Mouse (Mus musculus) neural tube, embryonic 15.5 days (tissue): ENCODE measurements around the gene Ero1l. TPM values are rescaled to one million over a fixed set of nuclear protein-coding genes. Genes with fewer than 3 reads are reported as not detected.
A peak's percentile ranks its signal among the peaks of the same experiment; 100 is the strongest.

ENCODE experiments used
- ATAC-seq: fragments of 200-750 bp; cut with Nextera tagmentation; 2 replicates; pipeline ENCODE4 v1.8.0; 2017; ENCODE audit warnings: mild to moderate bottlenecking, moderate TSS enrichment, moderate library complexity; ENCODE audit not compliant: low FRiP score
- H3K27ac ChIP-seq: fragments of 300-500 bp; sonication (generic); replicated peaks from 2 replicates; pipeline ENCODE4 v1.5.1; 2015; ENCODE audit warnings: mild to moderate bottlenecking, inconsistent platforms
- H3K27me3 ChIP-seq: fragments of 300-500 bp; sonication (generic); replicated peaks from 2 replicates; pipeline ENCODE4 v1.6.1; 2015; ENCODE audit warnings: inconsistent platforms
- H3K36me3 ChIP-seq: fragments of 300-500 bp; sonication (generic); 2 replicates; pipeline ENCODE4 v1.6.1; 2015; ENCODE audit warnings: inconsistent platforms
- H3K4me1 ChIP-seq: fragments of 300-500 bp; sonication (generic); 2 replicates; pipeline ENCODE4 v1.6.1; 2015; ENCODE audit warnings: inconsistent platforms
- H3K4me2 ChIP-seq: fragments of 300-500 bp; sonication (generic); 2 replicates; pipeline ENCODE4 v1.6.1; 2015; ENCODE audit warnings: inconsistent platforms, mild to moderate bottlenecking, moderate library complexity
- H3K4me3 ChIP-seq: fragments of 300-500 bp; sonication (generic); replicated peaks from 2 replicates; pipeline ENCODE4 v1.5.1; 2015; ENCODE audit warnings: mild to moderate bottlenecking, inconsistent platforms
- H3K9ac ChIP-seq: fragments of 300-500 bp; sonication (generic); replicated peaks from 2 replicates; pipeline ENCODE4 v1.6.1; 2015; ENCODE audit warnings: mild to moderate bottlenecking, inconsistent platforms
- H3K9me3 ChIP-seq: fragments of 300-500 bp; sonication (generic); replicated peaks from 2 replicates; pipeline ENCODE4 v1.6.1; 2016; ENCODE audit warnings: inconsistent platforms
- WGBS: fragments of 180-500 bp; shearing (Covaris S2); methylation state at CpG from one replicate; pipeline ENCODE4 v1.1.7; 2015; ENCODE audit warnings: mixed read lengths; 5-methylcytosine and 5-hydroxymethylcytosine counted together
- polyA plus RNA-seq: library from polyadenylated mRNA; unstranded; fragments of >200 nt; fragmentation: Nextera tagmentation; extraction: Ambion mirVana; gene quantifications from 2 replicates; pipeline ENCODE4 v1.2.1, GENCODE M21; 2015

Ero1l gene
- 19.8 and 20.1 TPM in 2 replicates for polyA plus RNA-seq

- ATAC-seq: peak; percentile 97
- peak within 1 kb of the TSS; percentile 95 for H3K27ac ChIP-seq
- 2% methylated on average over 62 of the region's 74 CpGs for WGBS
- H3K4me1 ChIP-seq: peaks cover 27% of the 10 kb centered on the region
- H3K4me3 ChIP-seq: peak within 1 kb of the TSS; percentile 87
- no peaks in the 10 kb centered on the region for H3K9me3 ChIP-seq
- H3K27me3 ChIP-seq: no peaks in the 10 kb centered on the region
- no peaks in the 10 kb centered on the region for H3K36me3 ChIP-seq
- peak within 1 kb of the TSS; percentile 57 for H3K4me2 ChIP-seq
- peak within 1 kb of the TSS; percentile 90 for H3K9ac ChIP-seq
Measured at GRCm38 (mm10) chr14:45318426-45319236, at the start of gene Ero1l. TSS of gene Ero1l (minus strand) at chr14:45318771.

GRCm38 (mm10) chr14:45365196-45365587 is 46.6 kb upstream of the Ero1l start:
- Histone ChIP-seq H3K4me2 (no peak overlapping the region), H3K4me3 (no peak overlapping the region), H3K27ac (no peak overlapping the region), H3K9ac (no peak overlapping the region), H3K4me1 (no peaks in the 10 kb centered on the region), H3K27me3 (no peaks in the 10 kb centered on the region), H3K9me3 (no peaks in the 10 kb centered on the region), H3K36me3 (peaks cover 19% of the 10 kb centered on the region)
- ATAC-seq: no peak
- WGBS: 93% methylated on average over 6 of the region's 6 CpGs

GRCm38 (mm10) chr14:45364211-45365195 is 45.9 kb upstream of the Ero1l start:
- no peak overlapping the region for H3K4me2 ChIP-seq
- H3K4me1 ChIP-seq: no peaks in the 10 kb centered on the region
- ATAC-seq: no peak; the same call in 1 of the 2 replicates
- H3K9ac ChIP-seq: no peak overlapping the region
- no peaks in the 10 kb centered on the region for H3K9me3 ChIP-seq
- peaks cover 13% of the 10 kb centered on the region for H3K36me3 ChIP-seq
- H3K27me3 ChIP-seq: no peaks in the 10 kb centered on the region
- no peak overlapping the region for H3K4me3 ChIP-seq
- no peak overlapping the region for H3K27ac ChIP-seq
- 86% methylated on average over 16 of the region's 16 CpGs for WGBS

GRCm38 (mm10) chr14:45350931-45351859 is 32.6 kb upstream of the Ero1l start, which contains the start of gene Styx:
TSS of gene Styx (plus strand) at chr14:45351093.
- no peaks in the 10 kb centered on the region for H3K27me3 ChIP-seq
- WGBS: under 1% methylated on average over 72 of the region's 93 CpGs
- no peaks in the 10 kb centered on the region for H3K9me3 ChIP-seq
- H3K4me3 ChIP-seq: peak within 1 kb of the TSS; percentile 54
- H3K4me1 ChIP-seq: peaks cover 19% of the 10 kb centered on the region
- H3K9ac ChIP-seq: peak within 1 kb of the TSS; percentile 48
- H3K4me2 ChIP-seq: peak within 1 kb of the TSS; percentile 58
- ATAC-seq: peak; percentile 98
- peaks cover 19% of the 10 kb centered on the region for H3K36me3 ChIP-seq
- H3K27ac ChIP-seq: peak within 1 kb of the TSS; percentile 72

- no peaks in the 10 kb centered on the region for H3K27me3 ChIP-seq
- peak within 1 kb of the TSS; percentile 88 for H3K9ac ChIP-seq
- H3K4me3 ChIP-seq: peak within 1 kb of the TSS; percentile 93
- H3K4me1 ChIP-seq: peaks cover 16% of the 10 kb centered on the region
- whole genome bisulfite sequencing: under 1% methylated on average over 41 of the region's 44 CpGs
- H3K27ac ChIP-seq: peak within 1 kb of the TSS; percentile 85
- H3K9me3 ChIP-seq: no peaks in the 10 kb centered on the region
- H3K36me3 ChIP-seq: peaks cover 17% of the 10 kb centered on the region
- peak within 1 kb of the TSS; percentile 67 for H3K4me2 ChIP-seq
- peak; percentile 98 for ATAC-seq
Measured at GRCm38 (mm10) chr14:45329589-45330181, 11.1 kb upstream of the Ero1l start, which contains the start of gene Psmc6. TSS of gene Psmc6 (plus strand) at chr14:45329788.

DNA sequence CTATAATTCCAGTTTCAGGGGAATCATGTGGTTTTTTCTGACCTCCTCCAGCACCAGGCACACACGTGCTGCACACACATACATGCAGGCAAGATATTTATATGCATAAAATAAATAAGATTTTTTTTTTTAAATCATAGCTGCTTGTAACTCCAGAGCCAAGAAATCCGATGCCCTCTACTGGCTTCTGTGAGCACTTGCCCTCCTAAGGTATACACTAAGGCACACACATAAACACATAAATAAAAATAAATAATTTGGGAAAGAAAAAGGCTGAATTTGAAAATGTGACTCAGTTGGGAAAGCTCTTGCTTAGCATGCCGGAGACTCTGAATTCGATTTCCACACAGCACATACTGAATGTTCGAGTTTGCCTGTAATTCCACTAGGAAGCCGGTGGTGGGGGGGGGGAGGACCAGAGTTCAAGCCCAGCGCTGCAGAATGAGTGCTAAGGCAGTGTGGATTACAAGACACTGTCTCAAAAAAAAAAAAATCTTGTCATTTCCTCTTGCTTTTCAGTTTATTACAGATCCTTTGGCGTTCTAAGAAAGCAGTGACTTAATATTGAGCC is 10.5 kb upstream of the Ero1l start:
- Histone ChIP-seq H3K4me3 (peak overlapping the region; percentile 93), H3K36me3 (peaks cover 15% of the 10 kb centered on the region), H3K27ac (peak overlapping the region; percentile 77), H3K4me2 (peak overlapping the region; percentile 67), H3K9ac (peak overlapping the region; percentile 44), H3K9me3 (no peaks in the 10 kb centered on the region), H3K27me3 (no peaks in the 10 kb centered on the region), H3K4me1 (peaks cover 16% of the 10 kb centered on the region)
- ATAC-seq: peak; percentile 52
- WGBS: 11% methylated on average over 8 of the region's 8 CpGs

DNA sequence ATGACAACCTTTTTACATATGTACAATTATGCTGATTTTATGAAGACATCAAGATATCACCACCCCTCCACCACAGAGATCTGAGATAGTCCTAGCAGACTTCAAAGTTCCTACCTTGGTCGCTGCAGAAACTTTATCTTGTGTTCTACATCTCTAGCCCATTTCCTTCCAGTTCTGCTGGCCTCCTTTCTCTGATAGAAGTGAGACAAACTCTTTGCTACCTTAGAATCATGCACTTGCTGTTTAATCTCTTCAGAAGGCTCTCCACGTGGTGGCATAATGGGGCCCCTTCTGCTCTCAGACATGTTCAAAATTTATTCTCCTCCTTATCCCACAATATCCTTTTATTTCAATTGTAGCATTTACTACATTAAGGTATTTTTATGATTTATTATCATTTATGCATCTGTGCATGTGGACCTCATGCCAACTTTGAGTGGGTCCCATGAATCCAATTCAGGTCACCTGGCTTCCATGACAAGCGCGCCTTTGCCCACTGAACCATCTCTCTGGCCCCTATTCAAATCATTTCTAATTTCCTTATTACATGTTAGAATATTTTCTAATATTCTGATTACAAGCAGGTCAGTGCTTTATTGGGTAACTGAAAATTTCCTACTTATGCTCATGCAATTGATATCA is 9.6 kb upstream of the Ero1l start:
- Histone ChIP-seq H3K4me3 (no peak overlapping the region), H3K4me2 (no peak overlapping the region), H3K27ac (no peak overlapping the region), H3K9ac (no peak overlapping the region), H3K4me1 (peaks cover 16% of the 10 kb centered on the region), H3K27me3 (no peaks in the 10 kb centered on the region), H3K9me3 (no peaks in the 10 kb centered on the region), H3K36me3 (peaks cover 11% of the 10 kb centered on the region)
- no peak for ATAC-seq
- 94% methylated on average over 4 of the region's 4 CpGs for WGBS

DNA sequence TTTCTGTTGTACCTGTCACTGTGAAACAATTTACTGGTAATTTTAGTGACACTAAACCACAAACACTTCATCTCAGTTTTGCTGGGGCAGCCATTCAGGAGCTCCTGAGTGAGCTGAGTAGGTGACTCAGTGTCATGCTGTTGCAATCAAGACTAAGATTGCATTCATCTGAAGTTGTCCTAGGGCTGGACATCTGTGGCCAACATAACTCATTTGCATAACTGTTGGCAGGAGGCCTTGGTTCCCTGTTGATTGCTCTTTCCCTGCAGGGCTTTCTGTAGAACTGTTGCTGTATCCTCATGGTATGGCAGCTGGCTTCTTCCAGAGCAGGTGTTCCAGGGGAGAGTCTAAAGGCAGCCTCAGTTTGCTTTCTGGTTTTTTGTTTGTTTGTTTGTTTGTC is 6.9 kb upstream of the Ero1l start:
- Histone ChIP-seq H3K4me2 (no peak overlapping the region), H3K36me3 (no peaks in the 10 kb centered on the region), H3K27me3 (no peaks in the 10 kb centered on the region), H3K9ac (no peak overlapping the region), H3K4me3 (no peak overlapping the region), H3K9me3 (no peaks in the 10 kb centered on the region), H3K27ac (no peak overlapping the region), H3K4me1 (no peaks in the 10 kb centered on the region)
- no peak for ATAC-seq

- H3K4me2 ChIP-seq: no peak overlapping the region
- 0 out of 2 replicates have a peak, but pooled peaks cover 6% of the 10 kb centered on the region for H3K4me1 ChIP-seq
- no peaks in the 10 kb centered on the region for H3K36me3 ChIP-seq
- H3K27ac ChIP-seq: no peak overlapping the region
- H3K27me3 ChIP-seq: no peaks in the 10 kb centered on the region
- no peak for ATAC-seq
- no peaks in the 10 kb centered on the region for H3K9me3 ChIP-seq
- H3K4me3 ChIP-seq: no peak overlapping the region
- WGBS: 92% methylated on average over 3 of the region's 3 CpGs
- no peak overlapping the region for H3K9ac ChIP-seq
Measured at GRCm38 (mm10) chr14:45323320-45323719, 4.7 kb upstream of the Ero1l start.

DNA sequence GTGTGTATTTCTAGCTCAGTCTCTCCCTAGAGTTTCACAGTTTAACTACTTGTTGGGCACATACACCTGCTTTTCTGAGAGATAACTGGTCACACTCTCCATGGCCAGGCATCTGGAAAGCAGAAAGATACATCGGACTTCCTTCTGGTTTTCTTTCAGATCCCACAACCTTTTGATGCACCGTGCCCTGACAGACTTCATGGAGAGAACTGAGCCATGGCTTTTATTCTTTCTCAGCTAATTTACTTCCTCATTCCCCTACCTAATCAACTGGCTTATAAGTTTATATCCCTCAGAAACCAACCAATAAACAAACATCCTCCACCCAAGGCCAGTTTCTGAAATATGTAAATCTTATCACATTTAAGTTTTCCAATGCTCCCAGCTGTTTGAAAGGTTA is 3.9 kb upstream of the Ero1l start:
- no peaks in the 10 kb centered on the region for H3K27me3 ChIP-seq
- H3K4me3 ChIP-seq: no peak overlapping the region
- H3K4me1 ChIP-seq: peaks cover 7% of the 10 kb centered on the region
- WGBS: 91% methylated on average over 2 of the region's 2 CpGs
- H3K27ac ChIP-seq: no peak overlapping the region
- ATAC-seq: no peak
- no peaks in the 10 kb centered on the region for H3K9me3 ChIP-seq
- H3K4me2 ChIP-seq: no peak overlapping the region
- H3K36me3 ChIP-seq: no peaks in the 10 kb centered on the region
- no peak overlapping the region for H3K9ac ChIP-seq
